In genomic region chr12:95642226-95642625, GRCm38 (mm10) we compare ENCODE assay signal across 28 mouse cellular contexts. TPM values are rescaled to one million over a fixed set of nuclear protein-coding genes. Genes with fewer than 3 reads are reported as not detected.
DNase-seq lines count a peak whose midpoint lies in the region; ATAC-seq and TF ChIP-seq lines count a peak whose summit lies in the region.
"Had no signal": no experiment of that assay in that cellular context is flagged by ENCODE, and none has a peak within 500 bp of the region (broad histone marks: within the 10 kb centered on the region; RNA-seq: fewer than 3 reads in every experiment).

No protein-coding gene starts in this region.

- no peaks in the 10 kb centered on the region for H3K36me3 ChIP-seq in forebrain, embryonic 14.5 days (ENCODE audit: control insufficient read depth, insufficient read depth, low read length)
- no peaks in the 10 kb centered on the region for H3K36me3 ChIP-seq in forebrain, embryonic 13.5 days (ENCODE audit: poor library complexity, severe bottlenecking)
- H3K36me3 ChIP-seq: embryonic facial prominence, embryonic 13.5 days; hindbrain, embryonic 12.5 days; limb, embryonic 13.5 days; liver, embryonic 12.5 days; stomach, embryonic 15.5 days had no signal

- no peaks in the 10 kb centered on the region for H3K9me3 ChIP-seq in forebrain, embryonic 14.5 days (replicated peaks; ENCODE audit: control insufficient read depth, low read length)
- no peaks in the 10 kb centered on the region for H3K9me3 ChIP-seq in forebrain, embryonic 13.5 days (replicated peaks)
- H3K9me3 ChIP-seq: embryonic facial prominence, embryonic 13.5 days; hindbrain, embryonic 12.5 days; limb, embryonic 13.5 days; liver, embryonic 12.5 days; stomach, embryonic 15.5 days had no signal

- H3K4me3 ChIP-seq in forebrain, embryonic 14.5 days (ENCODE audit: low read depth, low read length) = no peak overlapping the region
- H3K4me3 ChIP-seq in forebrain, embryonic 13.5 days = no peak overlapping the region
- H3K4me3 ChIP-seq in left cerebral cortex, adult 2 months = no peak overlapping the region
- H3K4me3 ChIP-seq: embryonic facial prominence, embryonic 13.5 days; erythroblast, embryonic 14.5 days; gastrocnemius, adult 2 months; hindbrain, embryonic 12.5 days; limb, embryonic 13.5 days; liver, embryonic 12.5 days; stomach, embryonic 15.5 days had no signal

- H3K4me1 ChIP-seq in forebrain, embryonic 14.5 days (ENCODE audit: control insufficient read depth, insufficient read depth, low read length) = no peaks in the 10 kb centered on the region
- H3K4me1 ChIP-seq in forebrain, embryonic 13.5 days = no peaks in the 10 kb centered on the region
- H3K4me1 ChIP-seq: embryonic facial prominence, embryonic 13.5 days; hindbrain, embryonic 12.5 days; limb, embryonic 13.5 days; stomach, embryonic 15.5 days had no signal

- no peak overlapping the region for H3K27ac ChIP-seq in forebrain, embryonic 14.5 days (ENCODE audit: low read depth, low read length)
- no peak overlapping the region for H3K27ac ChIP-seq in forebrain, embryonic 13.5 days
- no peak overlapping the region; the same call in 1 of the 2 replicates for H3K27ac ChIP-seq in left cerebral cortex, adult 2 months
- H3K27ac ChIP-seq: embryonic facial prominence, embryonic 13.5 days; gastrocnemius, adult 2 months; hindbrain, embryonic 12.5 days; kidney, postnatal 0 days; limb, embryonic 13.5 days; liver, embryonic 12.5 days; stomach, embryonic 15.5 days had no signal

- 66% methylated on average over 3 of the region's 3 CpGs for WGBS in forebrain, embryonic 14.5 days
- WGBS in forebrain, embryonic 13.5 days = 66% methylated on average over 3 of the region's 3 CpGs

- DNase-seq in forebrain, embryonic 14.5 days (ENCODE audit: low spot score) = peak; percentile 39
- peak; percentile 11 to 62 for DNase-seq in frontal cortex, postnatal 36 days (ENCODE audit: low spot score in 2 of 2)
- DNase-seq in frontal cortex, postnatal 25 days (ENCODE audit: low spot score in 2 of 2) = no peak
- peak; percentile 10 to 73 for DNase-seq in left cerebral cortex, postnatal 25 days (ENCODE audit: low spot score in 2 of 2)
- DNase-seq in left cerebral cortex, adult 2 months (ENCODE audit: extremely low spot score in 1 of 2, low spot score in 2 of 2) = no peak
- peak; percentile 72 for DNase-seq in brain, adult 2 months (ENCODE audit: low read depth, low spot score)
- DNase-seq: adrenal gland, postnatal 36 days; cerebellum, adult 11-12 months; cerebellum, postnatal 14 days; gastrocnemius, adult 2 months; kidney, adult 2 months; lung, adult 18-20 months; lung, postnatal 10 days; thymus, adult 18-20 months; thymus, postnatal 36 days had no signal

- H3K4me2 ChIP-seq in forebrain, embryonic 14.5 days (ENCODE audit: low read length) = no peak overlapping the region
- no peak overlapping the region for H3K4me2 ChIP-seq in forebrain, embryonic 13.5 days
- H3K4me2 ChIP-seq: embryonic facial prominence, embryonic 13.5 days; hindbrain, embryonic 12.5 days; limb, embryonic 13.5 days; liver, embryonic 12.5 days; midbrain, embryonic 11.5 days; stomach, embryonic 15.5 days had no signal

- intact Hi-C loops in left cerebral cortex, postnatal 25 days (cut with DNase I) = no loop called here
- intact Hi-C loops in left cerebral cortex, adult 2 months (cut with DNase I) = no loop called here

- H3K9ac ChIP-seq in forebrain, embryonic 14.5 days (ENCODE audit: low read length) = no peak overlapping the region
- no peak overlapping the region for H3K9ac ChIP-seq in forebrain, embryonic 13.5 days
- H3K9ac ChIP-seq: embryonic facial prominence, embryonic 13.5 days; hindbrain, embryonic 12.5 days; limb, embryonic 13.5 days; liver, embryonic 12.5 days; stomach, embryonic 15.5 days had no signal

- TF ChIP-seq CTCF in left cerebral cortex, adult 2 months (IDR thresholded peaks at IDR 0.05) = no peak

- no peaks in the 10 kb centered on the region for H3K27me3 ChIP-seq in forebrain, embryonic 14.5 days (replicated peaks; ENCODE audit: control insufficient read depth, insufficient read depth, low read length)
- H3K27me3 ChIP-seq in forebrain, embryonic 13.5 days = no peaks in the 10 kb centered on the region
- H3K27me3 ChIP-seq: embryonic facial prominence, embryonic 13.5 days; hindbrain, embryonic 12.5 days; limb, embryonic 13.5 days; liver, embryonic 12.5 days; Patski; stomach, embryonic 15.5 days had no signal

- ATAC-seq in forebrain, embryonic 14.5 days = no peak
- ATAC-seq in forebrain, embryonic 13.5 days = no peak
- no peak for ATAC-seq in inflammation-experienced regulatory T-cells, adult 6 months
- ATAC-seq: liver, embryonic 12.5 days; Patski had no signal

RNA-seq across cellular contexts. Expression of gene Flrt2, which starts 49.8 kb away (rescaled TPM):
- 31.0 and 40.0 TPM in 2 replicates for polyA plus RNA-seq in forebrain, embryonic 14.5 days (2014; fragmentation: Nextera tagmentation; extraction: Ambion mirVana)
- polyA plus RNA-seq in forebrain, embryonic 13.5 days (2015; fragmentation: Nextera tagmentation; extraction: Ambion mirVana) = 23.4 and 25.3 TPM in 2 replicates
- 10 to 100 TPM; 67.2 to 78.8 TPM for total RNA-seq in left cerebral cortex, postnatal 25 days (2021)
- 10 to 100 TPM; 59.6 to 78.3 TPM for total RNA-seq in left cerebral cortex, adult 2 months (2021)
- under 1 TPM in 2 of 3 experiments, not detected in 1; 0.12 to 0.13 TPM for polyA plus RNA-seq in inflammation-experienced regulatory T-cells, adult 6 months (2017; shearing (Covaris generic))
- total RNA-seq: megakaryocyte progenitor cell, adult 5-6 weeks; neutrophil, adult 5-6 weeks had no signal

Comparison
In these comparisons a context has a peak if more than half of its experiments do, and no peak if none do; other contexts are left out.
1. DNase-seq: peak in forebrain, embryonic 14.5 days (single experiment), frontal cortex, postnatal 36 days (2 of 2), left cerebral cortex, postnatal 25 days (2 of 2) and brain, adult 2 months (single experiment); none in frontal cortex, postnatal 25 days (0 of 2) and left cerebral cortex, adult 2 months (0 of 2).
2. RNA of gene Flrt2, which starts 49.8 kb away (polyA plus RNA-seq): 31.0 to 40.0 TPM in forebrain, embryonic 14.5 days and 23.4 to 25.3 TPM in forebrain, embryonic 13.5 days; 0.12 to 0.13 TPM in inflammation-experienced regulatory T-cells, adult 6 months; every median in the first group is over 10 times any median in the second.